Mouse (Mus musculus) mouse embryonic stem cell (cell line): ENCODE data around the gene Fndc8.

ENCODE experiments used
- in situ Hi-C, 2 experiments: fragments of 300-500 bp; cut with MboI; formaldehyde crosslinking; loops; 1 replicate in 1 of 2; 3 replicates in 1 of 2; pipeline ENCODE4 v1.14.3; 2019 to 2020; ENCODE audit warnings: low sequenced_read_pairs in 2 of 2, low pct_unique_long_range_greater_than_20kb in 1 of 2, mixed read lengths in 1 of 2; ENCODE audit not compliant: unreplicated experiment in 1 of 2

Gene Fndc8

GRCm38 (mm10) chr11:82931671-82932450, 39.9 kb downstream of the Fndc8 start:
- in situ Hi-C loops = loop anchor here in 1 of 2 experiments (25.0 kb wide), 2 partner anchors 480 to 545 kb away; partner anchors contain the start of genes Rasl10b and Tmem132e

DNA sequence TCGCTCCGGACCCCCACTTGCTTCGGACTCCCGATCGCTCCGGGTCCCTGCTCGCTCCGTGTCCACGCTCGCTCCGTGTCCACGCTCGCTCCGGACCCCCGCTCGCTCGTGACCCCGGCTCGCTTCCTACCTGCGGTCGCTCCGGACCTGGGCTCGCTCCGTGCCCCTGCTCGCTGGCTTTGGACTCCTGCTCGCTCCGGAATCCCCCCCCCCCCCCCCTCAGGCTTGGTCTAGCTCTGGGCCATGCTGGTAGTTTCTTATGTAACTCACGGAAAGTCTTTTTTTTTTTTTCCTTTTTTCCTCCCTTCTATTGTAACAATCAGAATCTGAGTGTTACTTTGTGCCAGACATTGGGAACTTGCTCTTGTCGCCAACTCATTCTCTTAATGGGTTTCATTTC, 41.3 kb downstream of the Fndc8 start:
- in situ Hi-C loops = loop anchor here in 1 of 2 experiments (25.0 kb wide), 2 partner anchors 479 to 546 kb away; partner anchors contain the start of genes Rasl10b and Tmem132e

GRCm38 (mm10) chr11:82943336-82943735, 51.4 kb downstream of the Fndc8 start:
- in situ Hi-C loops = loop anchor here in 1 of 2 experiments (25.0 kb wide), 2 partner anchors 469 to 556 kb away; partner anchors contain the start of genes Rasl10b and Tmem132e

DNA sequence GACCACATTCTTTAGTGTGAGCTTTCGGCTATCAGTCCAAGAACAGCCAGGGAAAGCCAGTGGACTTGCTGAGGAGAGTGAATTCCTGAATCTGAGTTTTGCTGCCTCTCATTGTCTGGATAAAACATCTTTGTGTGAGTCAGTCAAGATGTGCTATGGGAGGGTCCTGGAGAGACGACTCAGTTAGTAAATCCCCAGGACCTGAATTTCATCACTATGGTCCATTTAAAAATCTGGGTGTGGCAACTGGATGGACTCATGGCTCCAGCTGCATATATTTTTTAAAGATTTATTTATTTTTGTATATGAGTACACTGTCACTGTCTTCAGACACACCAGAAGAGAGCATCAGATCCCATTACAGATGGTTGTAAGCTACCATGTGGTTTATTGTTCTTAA, 53.7 kb downstream of the Fndc8 start:
- in situ Hi-C loops = loop anchor here in 1 of 2 experiments (25.0 kb wide), 2 partner anchors 467 to 558 kb away; partner anchors contain the start of genes Rasl10b and Tmem132e

- in situ Hi-C loops = loop anchor here in 1 of 2 experiments (25.0 kb wide), 2 partner anchors 465 to 560 kb away; partner anchors contain the start of genes Rasl10b and Tmem132e
Measured at GRCm38 (mm10) chr11:82947457-82947856, 55.5 kb downstream of the Fndc8 start.

DNA sequence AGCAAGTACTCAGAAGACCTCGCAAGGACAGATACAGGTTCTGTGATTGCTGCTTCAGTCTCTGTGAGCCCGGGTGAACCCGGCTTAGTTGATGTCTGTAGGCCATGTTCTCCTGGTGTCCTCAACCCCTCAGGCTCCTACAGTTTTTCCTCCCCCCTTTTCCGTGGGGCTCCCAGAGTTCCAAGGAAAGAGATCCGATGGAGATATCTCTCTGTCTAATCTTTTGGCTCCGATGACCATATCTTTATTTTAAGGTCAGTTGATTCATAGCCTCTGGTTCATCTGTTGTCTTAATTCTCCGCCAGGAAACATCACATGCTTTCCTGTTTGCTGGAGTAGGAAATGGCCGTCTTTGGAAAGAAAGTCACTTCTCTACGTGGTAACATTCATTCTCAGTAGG, 57.1 kb downstream of the Fndc8 start:
- in situ Hi-C loops = loop anchor here in 1 of 2 experiments (25.0 kb wide), 2 partner anchors 463 to 562 kb away; partner anchors contain the start of genes Rasl10b and Tmem132e
